Mouse (Mus musculus) cerebellum, postnatal 4 days (tissue): ENCODE measurements around the gene Plcb1.

Source experiments
- DNase-seq, 2 experiments: peaks; one replicate each; pipeline ENCODE4 v3.0.0; 2022; ENCODE audit warnings: low spot score in 2 of 2, mixed read lengths in 1 of 2

The Plcb1 gene

GRCm38 (mm10) chr2:135202390-135202789 lies 416.5 kb downstream of the Plcb1 start:
- DNase-seq: no peak

DNA sequence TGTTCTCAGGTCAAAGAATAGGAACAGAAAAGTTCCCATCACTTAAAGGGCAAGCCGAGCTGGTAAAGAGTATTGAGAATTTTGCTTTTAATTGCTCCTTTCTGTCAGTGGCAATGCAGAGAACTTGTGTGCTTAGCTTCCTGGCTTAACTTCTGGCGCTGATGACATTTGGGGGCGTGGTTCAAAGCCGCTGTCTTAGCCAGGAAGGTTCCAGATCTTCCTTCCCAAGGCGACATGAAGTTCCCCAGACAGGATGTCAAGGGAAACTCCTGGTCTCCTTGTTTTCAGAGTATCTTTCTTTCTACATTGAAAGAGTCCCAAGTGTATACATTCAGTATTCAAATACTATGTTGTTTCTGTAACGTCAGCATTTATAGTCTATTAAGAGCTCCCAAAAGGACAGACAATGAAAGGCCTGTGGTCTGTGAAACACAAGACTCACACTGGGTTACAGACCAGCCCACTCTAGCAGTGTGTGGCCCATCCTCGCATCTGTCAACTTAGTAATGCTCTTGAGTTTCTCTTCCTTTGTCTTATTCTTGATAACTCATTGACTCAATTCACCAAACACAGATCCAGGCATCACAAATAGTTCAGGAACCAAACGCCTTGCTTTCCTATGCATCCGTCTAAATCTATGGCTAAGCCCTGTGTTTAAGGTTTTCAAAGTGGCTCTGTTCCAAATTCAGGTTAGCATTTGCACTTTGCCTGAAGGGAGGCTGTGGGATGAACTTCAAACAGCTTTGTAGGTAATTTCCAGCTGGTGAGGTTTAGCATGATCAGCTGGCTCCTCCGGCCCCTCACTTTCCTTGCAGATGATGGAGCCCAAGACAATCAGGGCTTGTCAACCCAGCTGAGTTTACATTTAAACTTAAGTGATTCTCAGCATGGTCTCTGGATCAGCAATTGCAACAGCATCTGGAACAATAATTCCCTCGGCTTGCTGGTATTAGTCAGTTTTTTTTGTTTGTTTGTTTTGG lies 418.6 kb downstream of the Plcb1 start:
- DNase-seq: no peak

DNA sequence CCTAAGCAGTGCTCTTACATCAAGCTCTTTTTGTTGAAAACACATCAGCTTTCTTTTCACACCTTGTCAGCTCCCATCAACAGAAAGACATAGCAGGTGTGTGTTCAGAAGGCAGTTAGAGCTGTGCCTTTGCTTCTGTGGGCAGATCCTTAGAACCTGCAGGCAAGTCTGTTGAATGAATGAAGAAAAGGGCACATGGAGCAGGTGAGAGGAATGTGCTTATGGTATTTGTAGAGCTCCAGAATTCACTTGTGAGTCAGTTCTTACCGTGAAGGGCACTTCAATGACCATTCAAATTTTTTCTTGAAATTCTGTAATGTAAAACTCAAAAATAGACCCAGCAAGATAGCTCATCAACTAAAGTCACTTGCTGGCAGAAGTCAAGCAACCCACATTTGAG lies 423.0 kb downstream of the Plcb1 start:
- no peak for DNase-seq

DNA sequence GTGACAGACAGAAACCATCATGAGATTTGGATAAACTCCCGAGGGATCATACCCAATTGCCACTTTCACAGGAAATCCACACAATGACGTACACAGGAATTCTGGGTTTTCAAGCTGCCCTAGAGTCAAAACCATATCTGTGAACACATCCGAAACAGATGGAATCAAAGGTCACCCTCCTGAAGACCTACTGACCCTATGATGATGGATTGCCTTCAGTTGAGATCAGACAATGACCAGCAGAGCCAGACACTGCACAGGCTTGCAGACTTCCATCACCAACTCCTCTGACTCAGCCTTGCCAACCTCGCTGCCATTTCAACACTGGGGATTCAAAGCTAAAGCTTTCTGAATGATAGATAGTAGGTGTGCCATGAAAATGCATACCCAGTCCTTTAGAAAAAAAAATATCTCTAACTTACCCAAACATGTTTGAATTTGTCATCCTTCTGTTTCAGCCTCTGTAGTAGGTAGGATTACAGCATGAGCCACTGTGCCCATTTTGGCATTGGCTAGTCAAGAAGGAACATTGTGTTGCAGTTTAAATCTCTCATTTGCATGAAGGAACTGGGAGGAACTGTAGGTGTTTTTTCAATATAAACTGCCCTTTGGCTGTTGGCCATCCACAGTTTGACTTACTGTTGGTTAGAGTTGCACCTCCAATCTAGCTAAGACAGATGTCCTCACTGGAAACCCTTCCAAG lies 429.0 kb downstream of the Plcb1 start:
- no peak for DNase-seq

DNA sequence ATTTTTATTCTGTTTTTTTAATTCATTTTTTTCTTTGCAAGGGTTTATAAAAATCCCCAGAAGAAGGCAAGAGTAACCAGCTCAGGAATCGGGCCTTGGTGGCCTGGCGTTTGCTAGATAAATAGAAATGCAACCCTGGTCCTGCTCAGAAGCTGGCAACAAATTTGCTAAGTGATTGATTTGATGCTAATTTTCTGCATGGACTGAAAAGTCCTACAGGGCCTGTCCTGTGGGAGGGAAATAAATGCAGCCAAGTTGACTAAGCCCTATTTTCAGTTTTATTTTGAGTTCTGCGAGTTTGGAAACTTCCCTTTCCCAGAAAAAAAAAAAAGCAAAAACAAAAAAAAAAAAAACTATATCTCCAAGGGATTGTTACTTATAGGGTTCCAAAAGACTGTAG lies 433.5 kb downstream of the Plcb1 start:
- DNase-seq: no peak

DNA sequence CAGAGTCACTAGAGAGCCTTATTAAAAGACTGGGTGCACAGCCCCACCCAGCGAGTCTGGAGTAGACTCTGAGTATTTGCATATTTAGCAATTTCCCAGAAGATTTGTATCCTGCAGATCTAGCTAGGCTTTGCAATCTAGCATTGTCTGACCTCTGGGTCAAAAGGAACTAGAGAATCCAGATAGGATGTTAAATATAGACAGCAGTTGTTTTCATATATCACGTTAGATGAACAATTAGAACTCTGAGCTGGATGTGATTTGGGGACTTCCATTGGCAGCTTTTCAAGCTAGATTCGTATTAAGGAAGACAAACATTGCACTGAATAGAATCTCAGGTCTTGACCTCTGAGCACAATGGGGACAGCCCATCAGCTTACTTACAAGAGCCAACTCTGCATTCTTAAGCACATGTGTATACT lies 439.7 kb downstream of the Plcb1 start:
- no peak for DNase-seq

- DNase-seq: no peak
Measured at GRCm38 (mm10) chr2:135230262-135230661, 444.4 kb downstream of the Plcb1 start.

- DNase-seq: no peak
Measured at GRCm38 (mm10) chr2:135242662-135243316, 456.9 kb downstream of the Plcb1 start.

- no peak for DNase-seq
Measured at GRCm38 (mm10) chr2:135243764-135244163, 457.9 kb downstream of the Plcb1 start.

DNA sequence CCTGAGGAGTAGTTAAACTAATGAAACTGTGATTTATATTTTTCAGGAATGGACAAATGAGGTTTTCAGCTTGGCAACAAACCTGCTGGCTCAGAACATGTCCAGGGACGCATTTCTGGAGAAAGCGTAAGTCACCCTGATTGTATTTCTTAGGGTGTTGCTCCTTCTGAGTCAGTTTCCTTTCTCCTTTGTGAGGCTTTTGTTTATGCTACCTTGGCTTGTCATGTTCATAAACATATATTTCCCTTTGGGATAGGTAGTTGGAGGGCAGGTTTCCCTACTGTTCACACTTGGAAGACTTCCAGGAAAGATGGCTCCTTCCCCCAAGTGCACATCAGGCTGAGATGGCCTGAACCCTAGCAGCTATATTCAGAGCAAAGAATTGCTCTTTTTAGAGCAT lies 464.1 kb downstream of the Plcb1 start:
- DNase-seq: no peak

DNA sequence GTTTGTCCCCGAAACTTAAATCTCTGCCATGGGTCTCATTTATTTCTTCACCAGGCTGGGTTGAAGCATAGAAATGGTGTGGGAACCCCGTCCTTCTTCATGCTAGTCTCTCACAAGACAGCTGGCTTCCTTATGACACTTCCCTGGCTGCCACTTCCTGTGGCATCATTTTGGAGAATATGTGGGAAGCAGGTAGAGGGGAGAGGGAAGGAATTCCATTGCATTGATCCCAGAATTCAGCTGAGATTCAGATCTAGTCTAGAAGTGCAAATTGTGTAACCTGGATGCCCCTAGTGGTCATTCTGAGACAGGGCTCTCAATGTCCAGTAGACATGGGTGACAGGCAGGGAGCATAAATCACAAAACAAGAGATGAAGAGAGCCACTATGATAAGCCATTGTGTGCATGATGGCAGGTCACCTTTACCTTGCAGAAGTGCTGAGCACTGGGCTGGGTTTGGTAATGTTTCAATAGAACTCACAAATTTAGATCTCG lies 466.0 kb downstream of the Plcb1 start:
- no peak for DNase-seq

GRCm38 (mm10) chr2:135259136-135259535 lies 473.3 kb downstream of the Plcb1 start:
- DNase-seq: no peak

DNA sequence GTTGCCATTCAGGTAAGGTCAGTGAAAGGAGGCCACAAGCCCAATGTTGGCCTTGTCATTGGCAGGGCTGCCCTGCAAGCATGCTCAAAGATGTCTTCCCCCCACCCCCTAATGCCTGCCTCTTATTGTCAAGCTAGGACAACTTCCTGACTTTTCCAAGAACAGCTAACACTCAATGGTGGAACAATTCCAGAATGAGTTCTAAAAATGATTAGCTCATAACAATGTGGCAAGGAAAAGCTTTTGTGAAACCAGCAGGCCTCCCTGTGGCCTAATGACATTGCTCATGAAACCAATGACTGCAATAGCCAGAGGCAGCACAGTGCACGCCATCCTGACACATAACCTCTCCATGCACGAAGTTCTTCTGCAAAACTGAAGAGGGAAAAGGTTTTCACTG lies 478.1 kb downstream of the Plcb1 start:
- no peak for DNase-seq

DNA sequence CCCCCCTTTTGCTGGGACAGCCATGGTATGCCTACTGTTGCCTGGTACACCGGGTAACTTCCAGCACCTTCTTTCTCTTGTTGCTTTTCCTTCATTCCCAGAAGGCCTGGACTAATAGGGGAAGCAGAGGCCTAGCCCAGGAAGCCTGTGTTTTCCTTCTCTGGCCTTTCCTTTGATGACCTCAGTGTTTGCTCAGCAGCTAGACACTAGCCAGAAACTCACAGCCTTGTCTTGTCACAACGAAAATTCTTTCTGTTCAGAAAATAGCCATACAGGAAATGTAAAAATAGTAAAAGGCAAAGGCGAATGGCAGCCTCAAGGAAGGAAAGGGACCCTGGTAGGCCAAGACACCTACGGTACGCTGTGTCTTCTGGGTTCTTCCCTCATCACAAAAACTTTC lies 489.1 kb downstream of the Plcb1 start:
- no peak for DNase-seq

DNA sequence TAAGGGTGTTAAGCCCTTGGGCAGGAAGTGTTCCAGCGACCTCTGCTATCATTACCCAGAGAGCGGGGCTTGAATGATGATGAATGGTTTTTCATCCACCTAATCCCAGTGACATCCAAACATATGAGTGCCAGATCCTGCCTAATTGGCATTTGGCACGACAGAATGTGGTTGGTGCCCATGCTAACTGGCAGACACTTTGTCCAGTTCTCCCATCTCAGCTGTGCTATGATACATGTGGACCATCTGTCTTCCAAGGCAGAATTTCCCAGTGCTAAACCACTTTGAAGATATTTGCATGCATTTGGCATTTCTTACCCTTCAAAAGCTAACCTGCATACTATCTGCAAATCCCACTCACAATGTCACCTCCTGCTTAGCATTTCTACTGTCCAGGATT lies 492.6 kb downstream of the Plcb1 start:
- peak in 1 of 2 experiments; percentile 47 for DNase-seq

DNA sequence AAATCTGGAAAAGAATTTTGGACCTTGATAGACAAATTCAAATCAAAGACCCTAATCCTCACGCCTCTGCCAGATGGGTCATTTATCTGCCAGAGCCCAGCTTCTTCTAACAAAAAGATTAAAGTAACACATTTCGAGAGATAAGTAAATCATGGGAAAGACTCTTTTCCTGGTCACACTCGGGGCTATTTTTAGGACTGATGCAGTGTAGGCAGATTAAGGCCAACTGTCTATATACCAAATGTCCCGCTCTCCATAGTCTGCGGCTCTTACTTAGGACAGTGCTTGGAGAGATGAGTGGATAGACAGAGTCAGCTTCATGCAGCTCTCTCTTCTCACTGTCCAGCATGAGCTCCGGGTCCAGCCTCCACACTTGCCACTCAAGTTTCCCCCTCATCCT lies 493.2 kb downstream of the Plcb1 start:
- DNase-seq: no peak

DNA sequence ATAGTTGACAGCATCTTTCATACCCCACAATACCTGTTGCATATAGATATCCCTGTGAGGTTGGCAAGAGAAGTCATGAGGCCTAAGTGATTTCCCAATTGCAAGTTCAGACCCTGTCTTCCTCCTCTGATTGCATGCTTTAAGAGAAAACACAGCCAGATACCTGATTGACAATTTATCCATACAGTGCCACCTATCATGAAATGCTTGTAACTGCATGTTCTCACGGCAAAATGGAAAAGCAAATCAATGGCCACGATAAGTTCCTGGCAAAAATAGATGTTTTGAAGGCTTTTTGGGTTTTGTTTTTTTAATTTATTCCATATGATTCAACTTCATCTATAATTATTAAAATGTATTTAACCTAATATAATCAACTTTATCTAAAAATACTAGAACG lies 497.9 kb downstream of the Plcb1 start:
- no peak for DNase-seq

DNA sequence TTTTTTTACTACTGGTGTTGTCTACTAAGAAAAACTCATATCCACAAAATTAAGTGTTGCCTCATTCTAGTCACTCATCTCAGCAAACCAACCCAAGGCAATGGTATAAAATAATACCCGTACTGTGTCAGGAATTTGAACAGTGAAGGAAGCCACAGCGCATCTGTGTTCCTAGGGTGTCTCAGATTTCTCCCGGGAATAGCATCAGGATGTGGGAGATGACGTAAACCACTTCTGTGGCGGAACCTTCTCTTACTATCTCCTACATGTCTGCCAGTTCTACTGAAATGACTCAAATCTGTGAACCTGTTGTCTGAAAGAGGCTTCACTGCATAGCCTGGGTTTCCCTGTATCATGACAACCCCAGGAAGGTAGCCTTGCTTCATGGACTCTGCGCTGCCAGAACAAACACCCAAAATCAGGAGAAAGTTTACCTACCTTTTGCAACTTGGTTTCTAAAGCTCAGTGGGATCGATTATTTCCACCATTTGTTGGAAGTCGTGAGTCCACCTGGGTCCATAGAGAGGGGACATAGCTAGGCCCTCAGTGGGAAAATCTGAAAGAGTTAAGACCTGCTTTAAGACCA lies 510.4 kb downstream of the Plcb1 start:
- no peak for DNase-seq

DNA sequence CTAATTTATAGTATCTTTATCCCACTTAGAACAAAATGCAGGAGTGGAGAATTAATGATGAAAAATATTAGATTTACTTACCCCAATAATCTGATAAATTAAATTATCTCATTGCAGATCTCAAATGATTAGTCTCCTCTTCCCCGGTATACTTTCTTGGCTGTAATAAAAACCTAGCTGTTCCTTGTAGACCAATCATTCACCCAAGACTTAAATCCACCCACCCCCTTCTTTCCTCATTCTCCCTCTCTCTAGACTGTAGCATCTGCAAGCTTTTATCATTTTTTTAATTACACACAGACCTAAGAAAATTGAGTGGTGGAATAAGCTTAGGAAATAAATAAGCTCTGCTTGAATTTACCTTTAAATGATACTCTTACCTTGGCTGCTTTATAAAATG lies 514.6 kb downstream of the Plcb1 start:
- no peak for DNase-seq

DNA sequence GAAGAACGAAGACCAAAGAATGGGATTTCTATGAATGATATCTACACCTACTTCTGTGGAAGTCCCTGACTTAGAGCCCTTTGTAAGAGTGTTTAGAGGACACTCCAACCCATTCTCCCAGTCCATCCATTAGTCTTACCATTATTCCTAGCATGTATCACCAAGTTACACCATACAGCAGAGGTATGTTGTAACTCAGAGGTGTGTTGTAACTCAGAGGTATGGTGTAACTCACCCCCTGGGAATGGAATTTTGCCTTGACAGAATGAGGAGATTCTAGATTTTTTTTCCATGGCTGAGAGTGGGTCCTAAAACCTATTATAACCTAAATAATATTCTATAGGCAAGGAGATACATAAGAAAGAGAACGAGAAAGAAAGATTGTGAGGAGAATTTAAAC lies 516.6 kb downstream of the Plcb1 start:
- no peak for DNase-seq

- DNase-seq: no peak
Measured at GRCm38 (mm10) chr2:135305186-135305585, 519.3 kb downstream of the Plcb1 start.
